Comparison of ENCODE assay signal across 10 mouse cellular contexts in the genomic region with DNA sequence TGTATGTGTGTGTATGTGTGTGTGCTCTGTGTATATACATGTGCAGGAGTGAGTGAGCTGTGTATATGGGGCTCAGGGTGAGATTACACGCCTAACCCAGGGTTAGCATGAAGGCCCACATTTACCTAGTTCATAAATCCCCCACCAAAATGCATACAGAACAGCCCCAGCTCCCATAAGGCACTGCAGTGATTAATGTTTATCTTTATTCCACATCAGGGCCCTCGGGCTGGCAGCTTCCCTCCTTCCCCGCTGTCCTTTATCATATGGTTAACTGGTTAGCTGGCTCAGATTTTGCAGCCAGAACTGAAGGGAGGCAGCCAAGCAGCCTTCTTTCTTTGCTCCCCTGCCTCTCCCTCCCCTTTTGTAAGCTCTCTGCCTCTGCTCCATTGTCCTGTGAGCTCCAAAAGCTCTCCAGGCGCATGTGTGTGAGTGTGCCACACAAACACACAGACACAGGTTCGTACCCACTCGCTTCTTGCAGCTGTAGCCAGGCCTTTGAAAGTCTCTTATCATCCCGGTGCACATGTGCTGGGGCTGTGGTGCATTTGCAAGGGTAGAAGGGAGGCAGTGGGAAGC.
DNase-seq lines count a peak whose midpoint lies in the region; ATAC-seq and TF ChIP-seq lines count a peak whose summit lies in the region.
"Had no signal": no experiment of that assay in that cellular context is flagged by ENCODE, and none has a peak within 500 bp of the region (broad histone marks: within the 10 kb centered on the region; RNA-seq: fewer than 3 reads in every experiment).

No protein-coding gene starts in this region.

- H3K36me3 ChIP-seq in embryonic facial prominence, embryonic 12.5 days = no peaks in the 10 kb centered on the region
- no peaks in the 10 kb centered on the region for H3K36me3 ChIP-seq in hindbrain, embryonic 16.5 days (ENCODE audit: control insufficient read depth, insufficient read depth, low read length)
- no peaks in the 10 kb centered on the region for H3K36me3 ChIP-seq in midbrain, postnatal 0 days (ENCODE audit: insufficient read depth, low read length)
- no peaks in the 10 kb centered on the region for H3K36me3 ChIP-seq in heart, embryonic 12.5 days

- H3K4me2 ChIP-seq in embryonic facial prominence, embryonic 12.5 days (replicated peaks) = no peak overlapping the region
- no peak overlapping the region for H3K4me2 ChIP-seq in hindbrain, embryonic 16.5 days (ENCODE audit: low read length)
- no peak overlapping the region for H3K4me2 ChIP-seq in midbrain, postnatal 0 days (ENCODE audit: low read depth, low read length, poor library complexity, severe bottlenecking)
- H3K4me2 ChIP-seq in heart, embryonic 12.5 days = no peak overlapping the region

- no peak for TF ChIP-seq CTCF in midbrain, postnatal 0 days (IDR thresholded peaks at IDR 0.05)

- peak; percentile 82 for DNase-seq in left cerebral cortex, postnatal 4 days
- no peak for DNase-seq in left cerebral cortex, adult 9 months (ENCODE audit: low spot score in 2 of 2)
- DNase-seq in midbrain, postnatal 0 days (ENCODE audit: low spot score) = peak; percentile 80
- DNase-seq in yolk sac, embryonic 10.5 days (ENCODE audit: low spot score) = no peak
- DNase-seq in testis, postnatal 14 days (ENCODE audit: low spot score) = no peak
- DNase-seq: adrenal gland, adult 2 months; heart, postnatal 10 days had no signal

- WGBS in embryonic facial prominence, embryonic 12.5 days = 54% methylated on average over 7 of the region's 7 CpGs
- 32% methylated on average over 7 of the region's 7 CpGs for WGBS in hindbrain, embryonic 16.5 days
- 29% methylated on average over 7 of the region's 7 CpGs for WGBS in midbrain, postnatal 0 days
- WGBS in heart, embryonic 12.5 days = 31% methylated on average over 7 of the region's 7 CpGs

- no peaks in the 10 kb centered on the region for H3K27me3 ChIP-seq in embryonic facial prominence, embryonic 12.5 days
- H3K27me3 ChIP-seq in hindbrain, embryonic 16.5 days (replicated peaks; ENCODE audit: control insufficient read depth, insufficient read depth, low read length) = no peaks in the 10 kb centered on the region
- H3K27me3 ChIP-seq in midbrain, postnatal 0 days (ENCODE audit: insufficient read depth, low read length) = no peaks in the 10 kb centered on the region
- H3K27me3 ChIP-seq in heart, embryonic 12.5 days (replicated peaks) = no peaks in the 10 kb centered on the region

- no peaks in the 10 kb centered on the region for H3K9me3 ChIP-seq in embryonic facial prominence, embryonic 12.5 days
- no peaks in the 10 kb centered on the region for H3K9me3 ChIP-seq in hindbrain, embryonic 16.5 days (ENCODE audit: control insufficient read depth, low read length)
- no peaks in the 10 kb centered on the region for H3K9me3 ChIP-seq in midbrain, postnatal 0 days (ENCODE audit: low read length)
- H3K9me3 ChIP-seq in heart, embryonic 12.5 days (replicated peaks) = no peaks in the 10 kb centered on the region

- intact Hi-C loops in left cerebral cortex, postnatal 4 days (cut with DNase I) = no loop called here

- H3K4me1 ChIP-seq in embryonic facial prominence, embryonic 12.5 days = 0 out of 2 replicates have a peak, but pooled peaks cover 7% of the 10 kb centered on the region
- peaks cover 5% of the 10 kb centered on the region for H3K4me1 ChIP-seq in hindbrain, embryonic 16.5 days (ENCODE audit: control insufficient read depth, insufficient read depth, low read depth, low read length)
- no peaks in the 10 kb centered on the region for H3K4me1 ChIP-seq in midbrain, postnatal 0 days (ENCODE audit: insufficient read depth, low read length)
- no peaks in the 10 kb centered on the region for H3K4me1 ChIP-seq in heart, embryonic 12.5 days (replicated peaks)

- H3K27ac ChIP-seq in embryonic facial prominence, embryonic 12.5 days = peak overlapping the region; percentile 46; the same call in 1 of the 2 replicates
- H3K27ac ChIP-seq in hindbrain, embryonic 16.5 days (ENCODE audit: low read depth, low read length) = peak overlapping the region; percentile 42; the same call in 1 of the 2 replicates
- 0 out of 2 replicates have a peak overlapping the region, but pooled peaks have one; percentile 26 for H3K27ac ChIP-seq in midbrain, postnatal 0 days (ENCODE audit: low read depth, low read length)
- H3K27ac ChIP-seq in heart, embryonic 12.5 days (ENCODE audit: poor library complexity, severe bottlenecking) = no peak overlapping the region

- no peak overlapping the region for H3K4me3 ChIP-seq in embryonic facial prominence, embryonic 12.5 days
- H3K4me3 ChIP-seq in hindbrain, embryonic 16.5 days (ENCODE audit: low read length) = no peak overlapping the region
- no peak overlapping the region for H3K4me3 ChIP-seq in midbrain, postnatal 0 days (ENCODE audit: low read depth, low read length)
- H3K4me3 ChIP-seq in heart, embryonic 12.5 days = no peak overlapping the region

- no peak overlapping the region for H3K9ac ChIP-seq in embryonic facial prominence, embryonic 12.5 days
- no peak overlapping the region for H3K9ac ChIP-seq in hindbrain, embryonic 16.5 days (ENCODE audit: low read depth, low read length)
- H3K9ac ChIP-seq in midbrain, postnatal 0 days (replicated peaks; ENCODE audit: low read length, poor library complexity, severe bottlenecking) = no peak overlapping the region
- no peak overlapping the region for H3K9ac ChIP-seq in heart, embryonic 12.5 days

- ATAC-seq in embryonic facial prominence, embryonic 12.5 days (ENCODE audit: insufficient number of reproducible peaks, insufficient read depth, low FRiP score, low TSS enrichment) = no peak
- peak; percentile 92 for ATAC-seq in hindbrain, embryonic 16.5 days
- peak; percentile 41 for ATAC-seq in midbrain, postnatal 0 days (ENCODE audit: low FRiP score)
- ATAC-seq in heart, embryonic 12.5 days (ENCODE audit: insufficient number of reproducible peaks, low FRiP score) = no peak

Comparison
In these comparisons a context has a peak if more than half of its experiments do, and no peak if none do; other contexts are left out.
1. DNase-seq: peak in left cerebral cortex, postnatal 4 days (single experiment) and midbrain, postnatal 0 days (single experiment); none in left cerebral cortex, adult 9 months (0 of 2), yolk sac, embryonic 10.5 days (single experiment) and testis, postnatal 14 days (single experiment).
2. ATAC-seq: peak in hindbrain, embryonic 16.5 days (single experiment) and midbrain, postnatal 0 days (single experiment); none in embryonic facial prominence, embryonic 12.5 days (single experiment) and heart, embryonic 12.5 days (single experiment).